Mouse (Mus musculus) CH12.LX (cell line): Measurements from ENCODE around the gene Cct3. TPM values are rescaled to one million over a fixed set of nuclear protein-coding genes. Genes with fewer than 3 reads are reported as not detected.

Experiments
- DNase-seq: peaks from one replicate; pipeline ENCODE4 v3.0.0-alpha.2; 2013; ENCODE audit errors: extremely low read depth
- H3K27ac ChIP-seq: 2 replicates; pipeline ENCODE4 v1.5.1; 2012; ENCODE audit warnings: low read depth, mild to moderate bottlenecking, control low read depth, moderate library complexity; ENCODE audit not compliant: insufficient read depth
- H3K27me3 ChIP-seq: replicated peaks from 2 replicates; pipeline ENCODE3; 2012; ENCODE audit warnings: inconsistent platforms
- H3K36me3 ChIP-seq, 2 experiments: replicated peaks in 1 of 2; 2 replicates each; pipeline versions ENCODE3 to v1.6.1; 2012; ENCODE audit warnings: inconsistent platforms in 1 of 2, low read length in 1 of 2, mild to moderate bottlenecking in 1 of 2, mixed read lengths in 1 of 2, moderate library complexity in 1 of 2; ENCODE audit not compliant: control insufficient read depth in 1 of 2, insufficient read depth in 1 of 2
- H3K4me1 ChIP-seq, 2 experiments: 2 replicates each; pipeline ENCODE4 v1.6.1; 2012; ENCODE audit warnings: inconsistent platforms in 1 of 2, moderate library complexity in 1 of 2; ENCODE audit not compliant: insufficient read depth in 2 of 2, control insufficient read depth in 1 of 2
- H3K4me2 ChIP-seq: 2 replicates; pipeline ENCODE4 v1.6.1; 2012; ENCODE audit warnings: low read depth, mild to moderate bottlenecking, control low read depth; ENCODE audit not compliant: poor library complexity, insufficient read depth, severe bottlenecking
- H3K4me3 ChIP-seq, 3 experiments: fragments of 150-350 bp in 1 of 3; sonication (generic) in 1 of 3; replicated peaks in 1 of 3; 2 replicates each; pipeline versions ENCODE3 to v1.5.1; 2011 to 2012; ENCODE audit warnings: low read depth in 2 of 3, low read length in 2 of 3, mild to moderate bottlenecking in 2 of 3, moderate library complexity in 2 of 3, control low read depth in 1 of 3, improper control_type of control experiment in 1 of 3, inconsistent platforms in 1 of 3, mixed read lengths in 1 of 3; ENCODE audit not compliant: poor library complexity in 1 of 3
- H3K79me2 ChIP-seq: replicated peaks from 2 replicates; pipeline ENCODE4 v1.6.1; 2012; ENCODE audit warnings: mild to moderate bottlenecking, moderate library complexity; ENCODE audit not compliant: control insufficient read depth, poor library complexity, insufficient read depth, severe bottlenecking; ENCODE audit errors: extremely low read depth
- H3K9ac ChIP-seq: 2 replicates; pipeline ENCODE4 v1.6.1; 2012; ENCODE audit warnings: low read depth, mild to moderate bottlenecking, control low read depth, moderate library complexity; ENCODE audit not compliant: insufficient read depth
- H3K9me3 ChIP-seq: replicated peaks from 2 replicates; pipeline ENCODE3; 2012; ENCODE audit warnings: low read length, inconsistent platforms, mixed read lengths
- BHLHE40 ChIP-seq: IDR thresholded peaks from 2 replicates; pipeline ENCODE4 v1.6.1; 2011; ENCODE audit warnings: mild to moderate bottlenecking, low read depth, low read length, improper control_type of control experiment
- E2F4 ChIP-seq: IDR thresholded peaks from 2 replicates; pipeline ENCODE4 v1.6.1; 2011; ENCODE audit warnings: low read depth, low read length, improper control_type of control experiment; ENCODE audit not compliant: insufficient replicate concordance
- ELF1 ChIP-seq: IDR thresholded peaks from 2 replicates; pipeline ENCODE4 v1.6.1; 2014; ENCODE audit warnings: low read depth, mild to moderate bottlenecking, inconsistent platforms, low read length, improper control_type of control experiment
- IRF4 ChIP-seq: IDR thresholded peaks from 2 replicates; pipeline ENCODE4 v1.6.1; 2014; ENCODE audit warnings: low read depth, mild to moderate bottlenecking, inconsistent platforms, low read length, improper control_type of control experiment
- JUN ChIP-seq: IDR thresholded peaks from 2 replicates; pipeline ENCODE4 v1.6.1; 2011; ENCODE audit warnings: low read depth, mild to moderate bottlenecking, low read length, improper control_type of control experiment, moderate library complexity; ENCODE audit not compliant: insufficient read depth
- KAT2A ChIP-seq: IDR thresholded peaks from 2 replicates; pipeline ENCODE4 v1.6.1; 2012; ENCODE audit warnings: low read length, improper control_type of control experiment, inconsistent platforms; ENCODE audit not compliant: insufficient replicate concordance
- MEF2A ChIP-seq: IDR thresholded peaks from 2 replicates; pipeline ENCODE4 v1.6.1; 2014; ENCODE audit warnings: low read depth, mild to moderate bottlenecking, inconsistent platforms, low read length, improper control_type of control experiment, borderline replicate concordance
- MXI1 ChIP-seq: IDR thresholded peaks from 2 replicates; pipeline ENCODE4 v1.6.1; 2011; ENCODE audit warnings: mild to moderate bottlenecking, low read depth, low read length, improper control_type of control experiment
- MYC ChIP-seq: IDR thresholded peaks from 2 replicates; pipeline ENCODE4 v1.6.1; 2011; ENCODE audit warnings: low read depth, mild to moderate bottlenecking, improper control_type of control experiment, low read length
- POLR2AphosphoS2 ChIP-seq: IDR thresholded peaks from 2 replicates; pipeline ENCODE4 v1.6.1; 2011; ENCODE audit warnings: low read depth, low read length, improper control_type of control experiment
- RAD21 ChIP-seq: IDR thresholded peaks from 2 replicates; pipeline ENCODE4 v1.6.1; 2011; ENCODE audit warnings: low read depth, mild to moderate bottlenecking, low read length, improper control_type of control experiment, moderate library complexity
- SIN3A ChIP-seq: IDR thresholded peaks from 2 replicates; pipeline ENCODE4 v1.6.1; 2012; ENCODE audit warnings: low read length, improper control_type of control experiment, inconsistent platforms
- SMC3 ChIP-seq: IDR thresholded peaks from 2 replicates; pipeline ENCODE4 v1.6.1; 2011; ENCODE audit warnings: low read depth, low read length, improper control_type of control experiment
- TCF12 ChIP-seq: IDR thresholded peaks from 2 replicates; pipeline ENCODE4 v1.6.1; 2014; ENCODE audit warnings: low read depth, mild to moderate bottlenecking, inconsistent platforms, low read length, improper control_type of control experiment
- USF2 ChIP-seq: conservative IDR thresholded peaks from 2 replicates; pipeline ENCODE4 v1.6.1; 2011; ENCODE audit warnings: low read depth, low read length, improper control_type of control experiment
- ZKSCAN1 ChIP-seq: IDR thresholded peaks from 2 replicates; pipeline ENCODE4 v1.6.1; 2012; ENCODE audit warnings: low read depth, inconsistent platforms, low read length, improper control_type of control experiment, borderline replicate concordance
- dilution Hi-C: fragments of 300-500 bp; cut with MboI; formaldehyde crosslinking; loops from 2 replicates; pipeline ENCODE4 v1.14.3; 2020; ENCODE audit warnings: low sequenced_read_pairs; ENCODE audit not compliant: extremely low pct_unique_long_range_greater_than_20kb, extremely low pct_ligation_motif_present
- in situ Hi-C: fragments of 300-500 bp; cut with MboI; formaldehyde crosslinking; loops from 3 replicates; pipeline ENCODE4 v1.14.3; 2019; ENCODE audit warnings: low sequenced_read_pairs, low pct_ligation_motif_present, low pct_unique_long_range_greater_than_20kb, mixed read lengths
- polyA plus RNA-seq: library from polyadenylated mRNA; unstranded; fragments of >175 nt; gene quantifications from 2 replicates; pipeline ENCODE4 v1.2.1, GENCODE M21; 2012; ENCODE audit warnings: low read depth; ENCODE audit not compliant: insufficient read length
- total RNA-seq, 2 experiments: library from RNA; depleted of rRNA; stranded (reverse); fragments of 300-350 nt in 1 of 2; fragments of >200 nt in 1 of 2; gene quantifications; 2 replicates each; pipeline ENCODE4 v1.2.3; 2012 to 2014

The Cct3 gene
- total and polyA plus RNA-seq, 3 experiments = 546 to 755 (median 742) TPM

GRCm38 (mm10) chr3:88354396-88355165 lies 57.7 kb downstream of the Cct3 start:
- no peaks in the 10 kb centered on the region for H3K4me1 ChIP-seq
- no peaks in the 10 kb centered on the region for H3K9me3 ChIP-seq
- H3K27ac ChIP-seq = no peak overlapping the region
- no peak overlapping the region for H3K9ac ChIP-seq
- in situ Hi-C loops = no loop called here
- H3K4me3 ChIP-seq = no peak overlapping the region
- H3K79me2 ChIP-seq = no peaks in the 10 kb centered on the region
- TF ChIP-seq IRF4 (no peak), USF2 (no peak), ELF1 (no peak), SMC3 (no peak), TCF12 (no peak)
- no peak for DNase-seq
- no peak overlapping the region for H3K4me2 ChIP-seq
- H3K27me3 ChIP-seq = no peaks in the 10 kb centered on the region
- H3K36me3 ChIP-seq = peaks cover 95 to 98% of the 10 kb centered on the region in 2 experiments
- dilution Hi-C loops = no loop called here

GRCm38 (mm10) chr3:88359584-88359983 lies 62.7 kb downstream of the Cct3 start:
- Histone ChIP-seq H3K9me3 (no peaks in the 10 kb centered on the region), H3K4me3 (no peak overlapping the region), H3K4me1 (no peaks in the 10 kb centered on the region), H3K9ac (no peak overlapping the region), H3K27me3 (no peaks in the 10 kb centered on the region), H3K36me3 (peaks cover 77 to 99% of the 10 kb centered on the region in 2 experiments), H3K4me2 (no peak overlapping the region), H3K79me2 (no peaks in the 10 kb centered on the region), H3K27ac (no peak overlapping the region)
- in situ Hi-C loops (no loop called here), dilution Hi-C loops (no loop called here)
- TF ChIP-seq MXI1 = no peak
- DNase-seq = no peak

DNA sequence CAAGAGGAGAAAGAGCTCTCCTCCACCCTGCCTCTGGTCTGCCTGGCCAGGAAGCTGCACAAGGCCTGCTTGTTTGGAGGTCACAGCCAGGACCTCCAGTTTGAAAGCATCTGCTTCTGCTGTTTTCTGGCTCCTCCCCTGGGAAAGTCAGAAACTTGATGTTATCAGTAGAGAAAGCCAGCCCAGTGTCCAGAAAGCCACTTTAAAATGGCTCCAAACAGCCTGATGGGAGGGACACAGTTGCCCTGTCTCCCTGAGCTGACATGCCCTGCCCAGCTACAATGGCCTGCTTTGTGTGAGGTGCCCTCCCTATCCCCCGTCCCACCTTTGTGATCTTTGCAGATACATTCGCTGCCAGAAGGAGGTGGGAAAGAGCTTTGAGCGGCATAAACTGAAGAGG lies 63.1 kb downstream of the Cct3 start:
- no peaks in the 10 kb centered on the region for H3K9me3 ChIP-seq
- in situ Hi-C loops (no loop called here), dilution Hi-C loops (no loop called here)
- no peak overlapping the region for H3K9ac ChIP-seq
- TF ChIP-seq ZKSCAN1 (no peak), E2F4 (no peak), KAT2A (no peak), JUN (no peak), USF2 (no peak), MEF2A (no peak), BHLHE40 (no peak), MYC (no peak), POLR2AphosphoS2 (no peak), RAD21 (no peak), SMC3 (no peak), SIN3A (no peak), MXI1 (no peak)
- peaks cover 74 to 98% of the 10 kb centered on the region in 2 experiments for H3K36me3 ChIP-seq
- H3K27me3 ChIP-seq = no peaks in the 10 kb centered on the region
- H3K4me1 ChIP-seq = no peaks in the 10 kb centered on the region
- H3K27ac ChIP-seq = no peak overlapping the region
- no peak for DNase-seq
- no peak overlapping the region for H3K4me2 ChIP-seq
- no peak overlapping the region for H3K4me3 ChIP-seq
- no peaks in the 10 kb centered on the region for H3K79me2 ChIP-seq
